Mouse (Mus musculus) heart, adult 2 months (tissue): ENCODE results near the gene Slc11a1. TPM values are rescaled to one million over a fixed set of nuclear protein-coding genes. Genes with fewer than 3 reads are reported as not detected.
A peak's percentile ranks its signal among the peaks of the same experiment; 100 is the strongest.

Experiments used
- DNase-seq, 2 experiments: peaks; one replicate each; pipeline ENCODE4 v3.0.0; 2021
- H3K27ac ChIP-seq: fragments of 200-600 bp; 2 replicates; pipeline ENCODE4 v1.8.1; 2022
- H3K27me3 ChIP-seq: fragments of 200-500 bp; 2 replicates; pipeline ENCODE4 v1.6.1; 2012; ENCODE audit warnings: mild to moderate bottlenecking, low read length, inconsistent platforms, mixed read lengths; ENCODE audit not compliant: control insufficient read depth, insufficient read depth
- H3K36me3 ChIP-seq: fragments of 200-500 bp; 2 replicates; pipeline ENCODE4 v1.6.1; 2012; ENCODE audit warnings: low read length, inconsistent platforms; ENCODE audit not compliant: control insufficient read depth, insufficient read depth
- H3K4me1 ChIP-seq: fragments of 200-500 bp; 2 replicates; pipeline ENCODE4 v1.6.1; 2011; ENCODE audit warnings: low read length; ENCODE audit not compliant: control insufficient read depth, insufficient read depth
- H3K4me3 ChIP-seq: fragments of 200-600 bp; 2 replicates; pipeline ENCODE4 v1.8.1; 2022
- H3K79me2 ChIP-seq: fragments of 200-500 bp; replicated peaks from 2 replicates; pipeline ENCODE4 v1.6.1; 2012; ENCODE audit warnings: mild to moderate bottlenecking, inconsistent platforms, low read length, moderate library complexity, mixed read lengths; ENCODE audit not compliant: control insufficient read depth, insufficient read depth
- H3K9ac ChIP-seq: fragments of 200-500 bp; 2 replicates; pipeline ENCODE4 v1.6.1; 2012; ENCODE audit warnings: low read depth, mild to moderate bottlenecking, control low read depth, inconsistent platforms, low read length, mixed read lengths
- CTCF ChIP-seq: fragments of 200-600 bp; IDR thresholded peaks from 2 replicates; pipeline ENCODE4 v1.8.1; 2022; ENCODE audit warnings: antibody characterized with exemption, mild to moderate bottlenecking, moderate library complexity
- EP300 ChIP-seq: fragments of 200-500 bp; IDR thresholded peaks from 2 replicates; pipeline ENCODE4 v1.6.1; 2011; ENCODE audit warnings: low read depth, low read length, control low read depth; ENCODE audit not compliant: insufficient read depth
- POLR2A ChIP-seq: fragments of 200-500 bp; IDR thresholded peaks from 2 replicates; pipeline ENCODE4 v1.6.1; 2011; ENCODE audit warnings: mild to moderate bottlenecking, low read depth, low read length, control low read depth; ENCODE audit not compliant: insufficient read depth
- WGBS: fragments of 180-500 bp; shearing (Covaris S2); methylation state at CpG from one replicate; pipeline ENCODE4 v1.1.7; 2018; 5-methylcytosine and 5-hydroxymethylcytosine counted together
- intact Hi-C: fragments of 180-260 bp; cut with DNase I; formaldehyde crosslinking; loops from one replicate; pipeline ENCODE4 v1.15.1; 2025
- polyA plus RNA-seq: library from polyadenylated mRNA; depleted of rRNA; stranded (reverse); fragments of >200 nt; gene quantifications from 2 replicates; pipeline ENCODE4 v1.2.3, GENCODE M21; 2012
- total RNA-seq, 2 experiments: library from RNA; stranded (reverse); gene quantifications; 2 replicates each; pipeline ENCODE4 v1.2.3; 2021

Gene Slc11a1
- total and polyA plus RNA-seq, 3 experiments, result 5.2 to 13.0 (median 5.8) TPM

- peak overlapping the region; percentile 98 for H3K27ac ChIP-seq
- no peaks in the 10 kb centered on the region for H3K36me3 ChIP-seq
- H3K27me3 ChIP-seq, result no peaks in the 10 kb centered on the region
- H3K4me3 ChIP-seq, result peak overlapping the region; percentile 63
- intact Hi-C loops, result loop anchor here (2.0 kb wide), 1 partner anchor 74 kb away; no protein-coding TSS in a partner anchor
- H3K9ac ChIP-seq, result peak overlapping the region; percentile 88
- peaks cover 1% of the 10 kb centered on the region; the same call in 1 of the 2 replicates for H3K4me1 ChIP-seq
- WGBS, result 34% methylated on average over 7 of the region's 10 CpGs
- TF ChIP-seq CTCF (no peak), EP300 (no peak), POLR2A (no peak)
- no peak for DNase-seq
- H3K79me2 ChIP-seq, result no peaks in the 10 kb centered on the region
Measured at GRCm38 (mm10) chr1:74386363-74386713, 11.3 kb downstream of the Slc11a1 start.

GRCm38 (mm10) chr1:74386714-74387385, 11.9 kb downstream of the Slc11a1 start:
- intact Hi-C loops, result loop anchor here (2.0 kb wide), 1 partner anchor 74 kb away; no protein-coding TSS in a partner anchor
- WGBS, result under 1% methylated on average over 26 of the region's 26 CpGs
- no peaks in the 10 kb centered on the region; the same call in 1 of the 2 replicates for H3K79me2 ChIP-seq
- H3K9ac ChIP-seq, result peak overlapping the region; percentile 88
- no peaks in the 10 kb centered on the region for H3K36me3 ChIP-seq
- H3K27ac ChIP-seq, result peak overlapping the region; percentile 98
- H3K4me3 ChIP-seq, result peak overlapping the region; percentile 63
- TF ChIP-seq POLR2A (peak; percentile 88), EP300 (0 out of 2 replicates have a peak, but pooled peaks have one; percentile 26), CTCF (peak; percentile 88)
- peak; percentile 96 to 98 for DNase-seq
- H3K4me1 ChIP-seq, result peaks cover 1% of the 10 kb centered on the region; the same call in 1 of the 2 replicates
- no peaks in the 10 kb centered on the region for H3K27me3 ChIP-seq

- peak in 1 of 2 experiments; percentile 47 for DNase-seq
- Histone ChIP-seq H3K79me2 (peaks cover 5% of the 10 kb centered on the region; the same call in 1 of the 2 replicates), H3K27ac (peak overlapping the region; percentile 98), H3K27me3 (no peaks in the 10 kb centered on the region; the same call in 1 of the 2 replicates), H3K4me3 (peak overlapping the region; percentile 63), H3K4me1 (peaks cover 1% of the 10 kb centered on the region; the same call in 1 of the 2 replicates), H3K9ac (peak overlapping the region; percentile 88), H3K36me3 (no peaks in the 10 kb centered on the region)
- TF ChIP-seq POLR2A (no peak), EP300 (no peak), CTCF (no peak)
- intact Hi-C loops, result loop anchor here (2.0 kb wide), 1 partner anchor 75 kb away; no protein-coding TSS in a partner anchor
- WGBS, result 45% methylated on average over 15 of the region's 15 CpGs
Measured at GRCm38 (mm10) chr1:74387386-74387988, 12.5 kb downstream of the Slc11a1 start.

- no peak overlapping the region for H3K4me3 ChIP-seq
- H3K79me2 ChIP-seq, result peaks cover 7% of the 10 kb centered on the region; the same call in 1 of the 2 replicates
- no peaks in the 10 kb centered on the region; the same call in 1 of the 2 replicates for H3K27me3 ChIP-seq
- TF ChIP-seq EP300 (no peak), CTCF (no peak), POLR2A (no peak)
- intact Hi-C loops, result loop anchor here (2.0 kb wide), 1 partner anchor 56 kb away; no protein-coding TSS in a partner anchor
- H3K27ac ChIP-seq, result peak overlapping the region; percentile 98
- WGBS, result 81% methylated on average over 7 of the region's 7 CpGs
- no peak for DNase-seq
- H3K9ac ChIP-seq, result no peak overlapping the region
- H3K36me3 ChIP-seq, result no peaks in the 10 kb centered on the region
- H3K4me1 ChIP-seq, result peaks cover 1% of the 10 kb centered on the region; the same call in 1 of the 2 replicates
Measured at GRCm38 (mm10) chr1:74388398-74388920, 13.5 kb downstream of the Slc11a1 start.

GRCm38 (mm10) chr1:74389831-74390286, 14.9 kb downstream of the Slc11a1 start:
- intact Hi-C loops, result loop anchor here (2.0 to 10.0 kb wide), 3 partner anchors 29 to 195 kb away; partner anchors contain the start of genes Bcs1l and Zfp142
- DNase-seq, result peak; percentile 68 to 78

More at GRCm38 (mm10) chr1:74389831-74390286, 14.9 kb downstream of the Slc11a1 start:
- TF ChIP-seq CTCF (no peak), POLR2A (no peak), EP300 (no peak)
- peak overlapping the region; percentile 55 for H3K9ac ChIP-seq
- peak overlapping the region; percentile 99 for H3K27ac ChIP-seq
- peaks cover 7% of the 10 kb centered on the region; the same call in 1 of the 2 replicates for H3K79me2 ChIP-seq
- H3K4me3 ChIP-seq, result peak overlapping the region; percentile 39
- no peaks in the 10 kb centered on the region; the same call in 1 of the 2 replicates for H3K27me3 ChIP-seq
- no peaks in the 10 kb centered on the region for H3K36me3 ChIP-seq
- 8% methylated on average over 29 of the region's 29 CpGs for WGBS
- H3K4me1 ChIP-seq, result peaks cover 1% of the 10 kb centered on the region; the same call in 1 of the 2 replicates
